Mouse (Mus musculus): ENCODE results near the gene Cxcl15.

GRCm38 (mm10) chr5:90777621-90778020 lies 16.7 kb upstream of the Cxcl15 start:
- TF ChIP-seq POLR2A (IDR thresholded peaks at IDR 0.05; ENCODE audit: insufficient read depth, low read depth, low read length) (no peak), CTCF (IDR thresholded peaks at IDR 0.05; ENCODE audit: insufficient read depth, low read depth, low read length) (no peak)
